Mouse (Mus musculus): ENCODE results near the gene Naa38.

Gene Naa38

GRCm38 (mm10) chr11:69401210-69401637 is 5.9 kb downstream of the Naa38 start:
- peak; percentile 95 for DNase-seq

DNA sequence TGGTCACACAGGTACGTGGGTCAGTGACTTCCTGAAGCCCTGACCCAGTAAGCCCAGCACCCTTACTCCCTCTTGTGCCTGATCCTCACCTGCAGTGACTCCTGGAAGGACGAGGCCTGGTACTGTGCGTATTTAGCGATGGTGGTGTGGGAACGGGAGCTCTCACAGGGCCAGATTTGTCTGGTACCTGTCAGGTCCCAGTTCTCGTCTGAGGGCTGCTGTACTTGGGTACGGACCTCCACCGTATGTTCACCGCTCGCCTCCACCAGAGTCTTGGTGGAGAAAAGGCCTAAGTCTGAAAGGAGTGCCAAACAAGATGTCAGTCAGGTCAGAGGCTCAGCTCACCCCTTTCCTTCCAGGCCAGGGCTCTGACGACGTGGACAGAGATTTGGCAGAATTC is 6.7 kb downstream of the Naa38 start:
- DNase-seq, result no peak

DNA sequence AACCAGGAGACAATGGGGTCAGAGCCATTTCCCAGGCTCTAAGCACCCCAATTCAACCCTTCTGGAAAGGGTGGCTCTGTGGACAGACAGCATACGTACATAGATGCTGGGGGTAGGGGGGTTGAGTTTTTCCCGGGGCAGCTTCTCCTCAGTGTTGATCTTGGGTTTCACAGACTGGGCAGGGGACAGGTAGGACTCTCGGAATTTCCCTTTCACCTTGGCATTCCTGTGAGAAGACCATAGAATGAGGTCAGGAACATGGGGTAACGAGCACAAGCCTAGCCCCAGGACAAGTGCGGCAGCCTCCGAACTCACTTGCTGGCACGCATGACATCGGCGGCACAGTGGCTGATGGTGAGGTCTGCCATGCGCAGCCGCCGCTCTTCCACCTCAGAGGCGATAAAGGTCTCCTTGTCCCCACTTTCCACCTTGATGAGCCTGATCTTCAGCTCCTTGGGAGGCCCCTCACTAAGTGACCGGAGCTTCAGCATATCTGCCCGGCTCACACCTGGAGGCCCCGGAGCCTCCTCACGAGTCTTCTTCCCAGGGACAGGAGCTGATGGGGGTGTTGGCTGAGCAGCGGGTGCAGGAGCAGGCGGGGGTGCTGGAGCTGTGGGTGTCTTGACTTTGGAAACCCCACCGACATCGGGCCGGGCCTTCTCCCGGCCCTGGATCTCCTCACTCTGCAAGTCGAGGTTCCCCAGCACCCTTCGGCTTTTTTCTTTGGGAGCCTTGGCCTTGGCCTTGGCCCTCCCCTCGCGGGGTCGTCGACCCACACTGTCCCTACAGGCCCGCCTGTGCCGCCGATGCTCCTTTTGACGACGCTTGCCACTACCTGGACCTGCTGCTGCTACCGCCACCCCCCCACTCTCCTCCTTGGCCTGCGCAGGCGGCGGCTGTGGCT is 8.7 kb downstream of the Naa38 start:
- no peak for DNase-seq

GRCm38 (mm10) chr11:69404595-69405396 is 9.5 kb downstream of the Naa38 start:
- no peak for DNase-seq

DNA sequence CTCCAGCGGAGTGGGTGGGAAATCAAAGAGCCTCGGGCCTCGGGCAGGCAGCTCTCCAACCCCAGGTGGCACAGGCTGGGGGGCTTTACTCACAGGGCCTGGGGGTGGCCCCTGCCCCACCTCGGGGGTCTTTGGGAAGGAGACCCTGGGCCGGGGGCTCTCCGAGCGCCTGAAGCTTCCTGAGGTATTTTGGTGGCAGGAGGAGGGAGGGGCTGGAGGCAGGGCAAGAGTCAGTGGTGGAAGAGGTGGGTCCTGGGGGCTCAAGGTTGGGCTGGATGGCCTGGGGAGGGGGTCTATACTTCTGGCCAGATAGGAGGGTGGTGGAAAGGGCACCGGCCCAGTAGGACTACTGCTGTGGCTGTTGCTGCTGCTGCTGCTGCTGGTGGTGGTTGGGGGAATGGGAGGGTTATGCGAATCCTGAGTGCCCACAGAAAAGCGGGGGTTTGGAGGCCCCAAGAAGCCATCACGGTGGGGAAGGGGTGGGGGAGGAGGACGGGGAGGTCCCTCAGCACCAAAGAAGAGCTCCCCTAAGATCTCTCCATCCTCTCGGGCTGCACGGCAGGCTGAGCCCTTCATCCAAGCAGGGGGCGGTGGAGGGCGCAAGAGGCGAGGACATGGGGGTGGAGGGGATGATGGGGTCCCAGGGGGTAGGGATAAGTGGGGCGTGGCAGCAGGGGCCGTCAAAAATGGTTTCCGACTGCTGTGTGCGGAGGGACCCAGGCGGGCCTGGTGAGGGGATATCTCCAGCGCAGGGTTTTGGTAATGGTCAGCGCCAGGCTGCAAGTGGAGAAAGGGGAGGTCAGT is 10.3 kb downstream of the Naa38 start:
- no peak for DNase-seq

DNA sequence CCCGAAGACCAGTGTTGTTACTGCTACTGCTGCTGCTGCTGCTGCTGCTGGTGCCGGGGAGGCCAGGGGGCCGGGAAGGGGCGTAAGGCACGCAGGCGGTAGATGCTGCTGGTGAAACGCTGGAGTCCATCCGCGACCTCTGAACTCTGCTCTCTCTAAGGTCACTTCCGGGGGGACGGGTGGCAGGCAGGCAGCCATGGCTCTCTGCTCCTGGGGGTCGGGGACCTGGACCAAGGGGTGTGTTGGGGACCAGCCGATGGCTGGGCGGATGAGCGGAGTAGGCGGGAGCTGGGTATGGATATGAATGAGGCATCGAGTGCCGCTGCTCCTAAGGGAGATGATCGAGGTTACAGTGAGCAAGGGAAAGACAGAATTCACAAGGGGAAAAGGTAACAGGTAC is 11.0 kb downstream of the Naa38 start:
- DNase-seq, result no peak

GRCm38 (mm10) chr11:69406867-69407723 is 11.8 kb downstream of the Naa38 start:
- DNase-seq, result no peak

GRCm38 (mm10) chr11:69407724-69408004 is 12.4 kb downstream of the Naa38 start:
- DNase-seq, result no peak

- DNase-seq, result peak; percentile 91
These were observed 13.5 kb downstream of the Naa38 start for GRCm38 (mm10) chr11:69408541-69409377.

- DNase-seq, result peak; percentile 90
These were observed 14.2 kb downstream of the Naa38 start for GRCm38 (mm10) chr11:69409378-69410044.

DNA sequence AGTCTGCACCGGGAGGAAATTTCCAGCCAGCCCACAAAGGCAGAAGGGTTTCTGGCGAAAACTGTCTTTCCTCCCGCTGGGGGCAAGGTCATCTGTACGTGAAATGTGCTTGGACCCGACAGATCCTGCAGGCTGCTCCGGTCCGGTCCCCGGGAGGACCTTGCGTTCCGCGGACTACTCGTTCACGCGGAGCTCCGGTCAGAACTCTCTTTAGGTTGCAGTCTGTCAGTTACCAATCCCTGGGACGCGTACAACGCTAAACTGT is 14.7 kb downstream of the Naa38 start:
- no peak for DNase-seq

DNA sequence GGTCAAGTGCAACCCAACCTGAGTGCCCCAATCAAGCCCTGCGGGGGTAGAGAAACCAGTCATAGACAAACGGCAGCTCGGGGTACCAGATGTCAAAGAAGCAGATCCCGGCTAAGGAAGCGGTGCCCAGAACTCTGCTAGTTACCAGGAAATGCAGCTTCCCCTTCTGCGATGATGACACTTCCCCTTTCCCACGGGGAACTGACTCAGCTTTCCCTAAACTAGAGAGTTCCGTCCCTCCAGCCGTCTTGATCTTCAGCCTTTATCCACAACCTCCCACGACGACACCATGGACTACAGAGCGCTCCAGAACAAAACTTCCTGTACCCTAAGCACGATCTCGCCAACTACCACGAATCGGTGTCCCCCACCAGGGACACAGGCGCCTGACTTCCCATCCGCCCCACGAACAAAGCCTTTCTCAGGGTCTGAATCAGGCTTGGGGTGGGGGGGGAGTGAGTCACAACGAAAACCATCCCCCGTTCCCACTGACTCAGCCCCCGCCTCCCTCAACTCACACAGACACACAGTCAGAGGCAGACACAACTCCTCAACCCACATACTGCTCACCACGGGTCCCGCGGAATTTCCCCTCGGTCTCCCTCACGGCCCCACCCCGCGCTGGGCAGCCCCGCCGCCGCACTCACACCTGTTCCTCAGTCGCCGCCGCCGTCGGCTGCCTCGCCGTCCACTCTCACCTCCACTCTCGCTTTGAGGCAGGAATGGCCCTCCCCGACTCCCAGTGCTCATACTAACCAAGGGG is 15.2 kb downstream of the Naa38 start:
- DNase-seq, result peak; percentile 73

GRCm38 (mm10) chr11:69411073-69411535 is 15.8 kb downstream of the Naa38 start:
- peak; percentile 94 for DNase-seq

GRCm38 (mm10) chr11:69411538-69412203 is 16.4 kb downstream of the Naa38 start:
- DNase-seq, result no peak

GRCm38 (mm10) chr11:69412548-69412947 is 17.3 kb downstream of the Naa38 start:
- no peak for DNase-seq

DNA sequence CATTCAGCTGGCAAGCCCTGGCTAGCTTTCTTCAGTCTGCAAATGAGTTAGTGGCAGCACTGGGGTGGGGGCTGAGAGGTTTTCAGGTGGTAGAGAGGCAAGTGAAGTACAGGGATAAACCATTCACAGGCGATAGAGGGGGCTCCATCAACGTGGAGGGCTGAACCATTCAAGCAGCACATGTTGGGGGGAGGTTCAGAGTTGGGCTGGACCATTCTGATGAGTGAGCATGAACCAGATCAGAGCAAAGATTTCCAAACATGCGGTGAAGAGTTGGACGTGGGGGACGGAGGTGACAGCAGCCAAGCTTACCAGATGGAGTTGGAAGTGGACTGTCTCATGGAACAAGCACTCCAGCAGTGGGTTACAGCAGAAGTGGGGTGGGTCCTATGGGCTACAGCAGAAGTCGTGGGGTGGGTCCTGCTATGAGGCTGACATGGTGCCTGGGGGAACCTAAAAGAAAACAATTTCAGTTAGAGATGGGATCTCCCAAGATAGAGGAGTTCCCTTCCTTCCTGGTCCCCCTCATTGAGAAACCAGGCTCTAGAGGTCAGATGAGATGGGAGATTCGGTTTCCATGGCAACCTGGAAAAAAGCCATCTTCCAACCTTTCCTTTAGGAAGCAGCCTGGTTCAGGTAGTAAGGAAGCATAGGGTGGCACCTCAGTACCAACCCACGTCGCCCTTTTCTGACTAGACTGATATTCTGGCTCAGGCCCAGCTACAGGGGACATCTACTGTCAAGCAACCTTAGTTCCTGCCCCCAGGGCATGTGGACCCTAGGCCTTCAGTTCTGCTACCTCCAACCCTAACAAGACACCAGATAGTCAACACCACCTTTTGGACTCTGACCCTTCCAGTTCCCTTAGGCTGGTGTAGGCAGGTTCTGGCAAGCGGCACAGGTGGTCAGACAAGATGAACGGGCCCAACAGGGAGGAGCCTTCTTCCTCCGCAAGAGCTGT is 18.2 kb downstream of the Naa38 start, which contains the start of gene Kdm6b:
Gene Kdm6b, minus strand, starts transcription at position 455 of the 961 bp plus-strand sequence.
- DNase-seq, result no peak

DNA sequence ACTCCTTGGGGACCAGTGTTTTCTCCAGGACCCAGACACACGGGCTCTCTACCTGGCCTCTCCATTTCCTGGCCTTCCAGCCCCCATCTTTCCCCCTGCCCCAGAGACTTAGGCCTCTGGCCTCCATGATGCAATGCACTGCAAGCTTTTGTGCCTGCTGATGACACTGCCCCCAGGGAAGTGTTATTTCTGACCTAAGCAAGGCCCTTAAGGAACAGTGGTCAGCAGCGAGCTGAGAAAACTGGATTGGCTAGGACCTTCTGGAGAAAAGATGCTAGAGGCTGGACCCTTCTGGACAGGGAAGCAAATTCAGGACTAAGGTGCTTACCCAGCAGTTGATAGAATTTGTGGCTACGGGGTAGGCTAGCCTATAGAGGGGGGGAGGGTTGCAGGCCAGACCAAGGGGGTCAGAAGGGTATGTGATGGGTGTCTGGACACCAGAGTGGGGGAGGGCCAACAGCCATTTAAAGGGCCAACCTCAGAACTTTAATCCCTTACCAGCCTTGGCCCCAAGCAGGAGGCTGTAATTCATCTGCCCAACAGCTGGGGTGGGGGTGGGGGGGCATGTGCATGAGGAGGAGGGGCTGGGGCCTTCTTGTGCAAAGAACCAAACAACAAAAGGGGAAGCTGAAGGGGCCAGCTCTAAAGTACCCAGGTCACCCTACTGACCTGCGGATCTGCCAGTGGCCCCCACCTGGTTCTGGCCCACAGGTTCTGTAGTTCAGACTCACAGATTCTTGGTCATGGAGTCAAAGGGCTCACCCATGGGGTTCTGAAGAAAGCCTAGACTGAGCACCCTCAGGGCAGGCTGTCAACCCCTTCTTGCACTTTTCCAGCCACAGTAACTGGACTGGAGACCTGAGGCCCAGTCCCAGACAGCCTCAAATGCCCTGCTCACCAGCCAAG is 19.4 kb downstream of the Naa38 start:
- no peak for DNase-seq
